Mouse (Mus musculus) liver, adult 2 months (tissue): ENCODE measurements around the gene Nf2. TPM values are rescaled to one million over a fixed set of nuclear protein-coding genes. Genes with fewer than 3 reads are reported as not detected.

ENCODE experiments used
- DNase-seq: peaks from one replicate; pipeline ENCODE4 v3.0.0-alpha.2; 2011; ENCODE audit warnings: low read depth, low spot score; ENCODE audit errors: extremely low read depth
- H3K27ac ChIP-seq: fragments of 200-500 bp; replicated peaks from 2 replicates; pipeline ENCODE4 v1.5.1; 2012; ENCODE audit warnings: low read depth, mild to moderate bottlenecking, control low read depth, inconsistent platforms, low read length; ENCODE audit not compliant: insufficient read depth
- H3K27me3 ChIP-seq: fragments of 200-500 bp; 2 replicates; pipeline ENCODE4 v1.6.1; 2012; ENCODE audit warnings: mild to moderate bottlenecking, moderate library complexity, low read length, inconsistent platforms; ENCODE audit not compliant: control insufficient read depth, insufficient read depth
- H3K36me3 ChIP-seq: fragments of 200-500 bp; 2 replicates; pipeline ENCODE4 v1.6.1; 2012; ENCODE audit warnings: low read length, inconsistent platforms; ENCODE audit not compliant: control insufficient read depth, insufficient read depth
- H3K4me1 ChIP-seq: fragments of 200-500 bp; 2 replicates; pipeline ENCODE4 v1.6.1; 2011; ENCODE audit warnings: low read length; ENCODE audit not compliant: control insufficient read depth, insufficient read depth
- H3K4me3 ChIP-seq: fragments of 200-500 bp; 2 replicates; pipeline ENCODE4 v1.5.1; 2011; ENCODE audit warnings: low read depth, mild to moderate bottlenecking, control low read depth, low read length, moderate library complexity; ENCODE audit not compliant: insufficient read depth
- H3K79me2 ChIP-seq: fragments of 200-500 bp; 2 replicates; pipeline ENCODE4 v1.6.1; 2012; ENCODE audit warnings: inconsistent platforms, mild to moderate bottlenecking, low read length, moderate library complexity; ENCODE audit not compliant: control insufficient read depth, insufficient read depth
- H3K9ac ChIP-seq: fragments of 200-500 bp; 2 replicates; pipeline ENCODE4 v1.6.1; 2012; ENCODE audit warnings: low read depth, mild to moderate bottlenecking, control low read depth, inconsistent platforms, low read length
- CTCF ChIP-seq: fragments of 200-500 bp; IDR thresholded peaks from 2 replicates; pipeline ENCODE4 v1.5.1; 2011; ENCODE audit warnings: low read depth, low read length, control low read depth
- POLR2A ChIP-seq: fragments of 200-500 bp; IDR thresholded peaks from 2 replicates; pipeline ENCODE4 v1.6.1; 2011; ENCODE audit warnings: low read length, control low read depth; ENCODE audit not compliant: insufficient read depth; ENCODE audit errors: extremely low read depth
- WGBS: fragments of 180-500 bp; shearing (Covaris S2); methylation state at CpG from one replicate; pipeline ENCODE4 v1.1.7; 2018; 5-methylcytosine and 5-hydroxymethylcytosine counted together
- polyA plus RNA-seq: library from polyadenylated mRNA; depleted of rRNA; stranded (reverse); fragments of >200 nt; gene quantifications from 2 replicates; pipeline ENCODE4 v1.2.3, GENCODE M21; 2012
- total RNA-seq: library from RNA; depleted of rRNA; stranded (reverse); fragments of >200 nt; gene quantifications from 2 replicates; pipeline ENCODE4 v1.2.3, GENCODE M21; 2014

Gene Nf2
- total and polyA plus RNA-seq, 2 experiments, result 11.1 to 16.4 TPM

DNA sequence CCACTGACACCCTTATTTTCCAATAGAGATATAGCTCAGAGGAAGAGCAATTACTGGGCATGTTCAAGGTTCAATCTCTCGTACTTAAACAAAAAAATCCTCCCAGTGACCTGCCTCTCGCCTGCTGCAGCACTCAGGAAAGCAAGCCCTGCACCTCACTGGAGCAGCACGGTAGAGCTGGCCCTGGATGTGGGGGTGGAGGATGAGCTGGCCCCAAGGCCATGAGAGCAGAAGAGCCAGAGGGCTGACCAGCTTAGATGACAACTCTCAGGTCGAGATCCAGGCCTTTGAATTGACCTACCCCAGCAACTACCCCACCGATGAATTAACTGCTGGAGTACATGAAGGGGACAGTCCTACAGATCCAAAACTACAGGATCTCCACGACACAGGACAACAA, 13.9 kb downstream of the Nf2 start:
- Histone ChIP-seq H3K79me2 (peaks cover 18% of the 10 kb centered on the region; the same call in 1 of the 2 replicates), H3K36me3 (no peaks in the 10 kb centered on the region), H3K4me3 (no peak overlapping the region), H3K27ac (no peak overlapping the region), H3K27me3 (no peaks in the 10 kb centered on the region), H3K4me1 (peaks cover 21% of the 10 kb centered on the region), H3K9ac (no peak overlapping the region)
- TF ChIP-seq POLR2A (no peak), CTCF (no peak)
- 17% methylated on average over 6 of the region's 6 CpGs for WGBS
- DNase-seq, result peak; percentile 31

DNA sequence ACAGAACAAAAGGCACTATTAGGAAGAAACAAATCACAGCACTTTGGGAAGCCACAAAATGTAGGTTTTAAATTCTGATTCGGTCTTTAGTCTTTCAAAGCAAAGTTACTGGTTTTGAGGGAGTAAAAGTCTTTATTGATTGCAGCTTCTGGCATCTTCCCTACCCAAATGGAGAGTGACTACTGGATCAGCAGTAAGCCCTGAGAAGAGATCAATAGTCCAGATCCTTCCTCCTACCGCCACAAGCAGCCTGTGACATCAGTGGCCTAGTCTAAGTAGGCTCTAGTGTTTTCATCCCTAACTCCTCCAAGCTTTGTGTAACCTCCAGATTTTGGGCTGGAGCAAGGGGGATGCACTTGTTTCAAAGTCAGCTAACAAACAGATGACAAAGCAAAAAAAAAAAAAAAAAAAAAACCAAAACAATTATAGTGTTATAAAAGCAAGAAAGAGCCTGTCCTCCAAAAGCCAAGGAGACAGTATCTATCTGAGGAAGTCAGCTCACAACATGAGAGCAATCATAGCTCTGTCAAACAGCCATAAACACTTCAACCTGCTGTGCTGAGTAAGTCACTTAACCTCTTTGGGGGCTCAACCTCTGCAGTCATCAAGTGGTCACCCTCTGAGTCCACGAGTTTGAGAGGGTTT, 15.9 kb downstream of the Nf2 start:
- TF ChIP-seq CTCF (no peak), POLR2A (no peak)
- 37% methylated on average over 3 of the region's 3 CpGs for WGBS
- DNase-seq, result peak; percentile 96
- Histone ChIP-seq H3K9ac (no peak overlapping the region), H3K79me2 (peaks cover 16% of the 10 kb centered on the region; the same call in 1 of the 2 replicates), H3K4me1 (peaks cover 28% of the 10 kb centered on the region), H3K27ac (peak overlapping the region; percentile 78), H3K4me3 (no peak overlapping the region), H3K27me3 (no peaks in the 10 kb centered on the region), H3K36me3 (no peaks in the 10 kb centered on the region)

DNA sequence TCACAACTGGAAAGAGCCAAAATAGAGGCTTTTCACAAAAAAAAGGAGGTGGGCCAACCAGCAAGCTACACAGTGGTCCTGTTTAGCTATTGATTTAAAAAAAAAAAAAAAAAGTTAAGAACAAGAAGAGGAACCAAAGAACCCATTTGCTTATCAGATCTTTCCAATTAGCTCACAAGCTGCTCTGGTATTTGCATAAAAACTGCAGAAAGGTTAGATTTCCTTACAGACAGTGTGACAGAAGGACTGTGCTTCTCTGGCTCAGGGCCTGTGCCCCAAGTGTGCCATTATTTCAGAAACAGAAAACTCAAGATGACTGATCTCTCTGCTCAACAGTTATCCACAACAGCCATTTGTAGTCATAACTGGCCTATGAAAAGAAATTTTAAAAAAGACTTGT, 18.3 kb downstream of the Nf2 start:
- Histone ChIP-seq H3K4me1 (peaks cover 27% of the 10 kb centered on the region), H3K9ac (no peak overlapping the region), H3K79me2 (peaks cover 27% of the 10 kb centered on the region; the same call in 1 of the 2 replicates), H3K27ac (no peak overlapping the region), H3K4me3 (no peak overlapping the region), H3K36me3 (no peaks in the 10 kb centered on the region), H3K27me3 (no peaks in the 10 kb centered on the region)
- no peak for DNase-seq
- TF ChIP-seq POLR2A (no peak), CTCF (no peak)

DNA sequence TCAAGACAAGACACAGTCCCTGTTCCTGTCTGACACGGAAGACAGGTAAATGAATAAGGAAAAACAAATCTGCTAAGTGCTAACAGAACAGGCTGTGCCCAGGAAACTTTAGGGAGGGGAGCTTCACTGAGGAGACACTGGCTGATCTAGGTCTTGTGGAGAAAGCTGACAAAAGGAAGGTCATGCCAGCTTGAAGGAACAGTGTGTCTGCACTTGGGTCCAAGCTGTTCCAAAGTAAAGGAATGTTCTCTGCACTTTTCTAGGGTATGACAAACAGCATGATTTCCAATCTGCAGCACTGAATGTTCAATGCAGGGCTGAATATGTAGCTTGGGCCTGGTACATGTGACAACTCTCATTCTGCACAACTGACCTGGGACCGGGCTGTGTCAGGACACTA, 21.4 kb downstream of the Nf2 start:
- Histone ChIP-seq H3K27me3 (no peaks in the 10 kb centered on the region), H3K27ac (no peak overlapping the region), H3K4me3 (no peak overlapping the region), H3K9ac (no peak overlapping the region), H3K36me3 (no peaks in the 10 kb centered on the region), H3K79me2 (peaks cover 17% of the 10 kb centered on the region; the same call in 1 of the 2 replicates), H3K4me1 (peaks cover 14% of the 10 kb centered on the region)
- 91% methylated on average over 2 of the region's 2 CpGs for WGBS
- no peak for TF ChIP-seq CTCF
- TF ChIP-seq POLR2A, result no peak
- no peak for DNase-seq

DNA sequence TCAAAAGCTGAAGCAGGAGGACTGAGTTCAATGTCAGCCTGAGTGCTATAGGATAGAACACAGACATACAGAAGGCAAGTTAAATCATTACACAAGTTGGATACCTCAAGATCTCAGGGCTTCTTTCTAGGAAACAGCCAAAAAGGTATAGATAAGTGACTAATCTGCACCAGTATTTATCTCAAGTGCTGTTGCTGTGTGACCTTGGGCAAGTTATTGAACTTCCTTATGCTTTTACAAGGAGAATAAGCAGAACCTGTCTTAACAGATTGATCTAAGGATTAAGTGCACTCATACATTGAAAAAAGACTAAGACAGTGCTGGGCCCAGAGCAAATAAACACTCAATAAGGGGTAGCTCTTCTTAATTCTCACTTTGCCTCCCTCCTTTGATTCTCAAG, 22.0 kb downstream of the Nf2 start:
- Histone ChIP-seq H3K27me3 (no peaks in the 10 kb centered on the region), H3K4me1 (peaks cover 11% of the 10 kb centered on the region), H3K79me2 (peaks cover 17% of the 10 kb centered on the region; the same call in 1 of the 2 replicates), H3K9ac (no peak overlapping the region), H3K27ac (no peak overlapping the region), H3K4me3 (no peak overlapping the region), H3K36me3 (no peaks in the 10 kb centered on the region)
- no peak for DNase-seq
- no peak for TF ChIP-seq POLR2A
- no peak for TF ChIP-seq CTCF

DNA sequence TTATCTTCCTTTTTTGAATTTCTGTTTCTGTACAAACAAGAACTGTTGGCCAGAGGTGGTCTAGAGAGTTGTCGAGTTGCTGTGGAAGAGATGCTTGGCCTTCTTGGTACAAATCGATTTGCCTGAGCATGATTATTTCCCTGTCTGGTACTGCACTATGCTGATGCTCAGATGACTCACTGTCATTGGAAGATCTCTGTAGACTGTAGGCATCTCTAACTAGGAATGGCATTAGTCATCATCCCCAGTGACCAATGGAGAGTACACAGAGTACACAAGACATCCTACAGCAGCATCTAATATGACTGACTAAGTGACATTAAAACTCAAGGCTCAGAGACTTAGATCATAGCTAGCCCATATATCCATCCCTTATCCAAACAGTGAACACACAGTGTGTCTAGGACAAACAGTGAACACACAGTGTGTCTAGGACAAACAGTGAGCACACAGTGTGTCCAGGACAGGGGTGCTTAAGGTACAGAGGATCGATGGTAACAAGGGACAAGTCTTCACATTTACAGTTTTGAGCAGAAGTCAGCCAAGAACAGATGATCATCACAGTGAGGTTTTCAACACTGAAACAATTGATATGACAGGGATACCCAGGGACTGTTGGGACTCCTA, 23.1 kb downstream of the Nf2 start:
- no peak overlapping the region for H3K9ac ChIP-seq
- TF ChIP-seq CTCF (no peak), POLR2A (no peak)
- no peak overlapping the region for H3K27ac ChIP-seq
- no peak overlapping the region for H3K4me3 ChIP-seq
- no peak for DNase-seq
- H3K79me2 ChIP-seq, result peaks cover 24% of the 10 kb centered on the region; the same call in 1 of the 2 replicates
- peaks cover 9% of the 10 kb centered on the region for H3K4me1 ChIP-seq
- WGBS, result 92% methylated on average over 3 of the region's 3 CpGs
- H3K36me3 ChIP-seq, result no peaks in the 10 kb centered on the region
- no peaks in the 10 kb centered on the region for H3K27me3 ChIP-seq
